Mouse (Mus musculus) hematopoietic stem cell, adult 5-6 weeks (primary cell): ENCODE results near the gene Zar1l. TPM values are rescaled to one million over a fixed set of nuclear protein-coding genes. Genes with fewer than 3 reads are reported as not detected.

Source experiments
- ATAC-seq, 2 experiments: fragments of 125-278 bp in 1 of 2; replicated peaks in 1 of 2; 2 replicates each; pipeline ENCODE4 v1.8.0; 2016 to 2017; ENCODE audit warnings: inconsistent platforms in 2 of 2, mild to moderate bottlenecking in 2 of 2, moderate number of reproducible peaks in 2 of 2, low read depth in 1 of 2, moderate TSS enrichment in 1 of 2; ENCODE audit not compliant: low FRiP score in 2 of 2, poor library complexity in 2 of 2, severe bottlenecking in 2 of 2, insufficient read depth in 1 of 2, low TSS enrichment in 1 of 2
- total RNA-seq: library from RNA; stranded (forward); fragments of 172-1452, 232-1000 nt; gene quantifications from 2 replicates; pipeline ENCODE4 v1.2.3, GENCODE M21; 2017

The Zar1l gene
- not detected in 2 replicates for total RNA-seq

DNA sequence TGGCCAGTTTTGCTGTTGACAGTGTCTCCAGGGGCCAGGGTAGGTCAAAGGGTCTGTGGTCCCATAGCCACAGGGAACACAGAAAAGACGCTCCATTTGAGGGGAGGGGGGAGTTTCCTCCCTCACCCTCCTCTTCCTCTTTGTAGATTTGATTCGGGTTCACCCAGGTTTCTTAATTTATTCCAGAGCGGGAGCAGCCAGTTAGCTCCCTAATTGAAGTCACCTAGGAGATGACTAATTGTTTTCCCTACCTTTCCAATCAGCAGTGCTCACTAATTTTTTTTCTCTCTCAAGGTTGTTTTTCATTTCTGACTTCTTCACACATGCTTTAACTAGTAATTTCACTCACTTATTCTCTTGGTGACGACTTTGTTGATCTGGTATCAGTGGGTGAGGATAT is at the start of gene Zar1l:
Zar1l (minus strand) TSS at position 101 of the 400 bp plus-strand sequence.
- ATAC-seq, result no peak

DNA sequence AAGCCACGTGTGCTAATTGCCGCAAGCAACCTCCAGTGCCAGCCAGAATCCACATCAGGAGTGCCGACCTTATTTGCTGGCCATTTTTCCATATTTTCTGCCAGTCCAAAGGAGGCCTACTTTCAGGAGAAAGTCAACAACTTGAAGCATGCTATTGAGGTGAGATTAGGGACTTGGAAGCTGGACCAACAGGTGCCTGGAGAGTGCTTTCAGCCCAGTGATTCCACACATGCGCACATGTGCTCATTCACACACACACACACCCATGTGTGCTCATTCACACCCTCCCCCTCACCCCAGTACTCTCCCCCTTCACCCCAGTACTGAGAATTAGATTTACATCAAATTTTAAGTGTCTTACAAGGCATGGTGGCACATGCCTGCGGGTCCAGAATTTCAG is 49.0 kb upstream of the Zar1l start:
- ATAC-seq, result no peak

DNA sequence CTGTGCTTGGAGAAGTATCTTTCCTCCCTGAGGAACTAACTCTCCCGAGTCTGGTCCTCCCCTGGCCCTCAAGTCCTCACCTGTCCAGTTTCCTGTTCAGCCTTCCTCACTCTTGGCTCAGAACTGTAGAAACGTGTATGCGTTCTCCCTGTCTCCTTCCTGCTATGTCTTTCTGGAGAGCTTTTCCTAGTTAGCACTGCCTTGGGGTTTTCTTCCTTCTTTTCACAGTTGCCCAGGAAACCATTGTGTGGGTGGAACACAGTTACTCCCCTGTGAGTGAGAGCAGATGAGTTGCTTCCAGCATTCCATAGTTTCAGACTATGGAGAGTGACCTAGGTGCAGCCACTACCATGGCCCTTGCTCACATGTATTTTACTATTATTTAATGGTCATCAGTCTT is 48.3 kb upstream of the Zar1l start:
- no peak for ATAC-seq

DNA sequence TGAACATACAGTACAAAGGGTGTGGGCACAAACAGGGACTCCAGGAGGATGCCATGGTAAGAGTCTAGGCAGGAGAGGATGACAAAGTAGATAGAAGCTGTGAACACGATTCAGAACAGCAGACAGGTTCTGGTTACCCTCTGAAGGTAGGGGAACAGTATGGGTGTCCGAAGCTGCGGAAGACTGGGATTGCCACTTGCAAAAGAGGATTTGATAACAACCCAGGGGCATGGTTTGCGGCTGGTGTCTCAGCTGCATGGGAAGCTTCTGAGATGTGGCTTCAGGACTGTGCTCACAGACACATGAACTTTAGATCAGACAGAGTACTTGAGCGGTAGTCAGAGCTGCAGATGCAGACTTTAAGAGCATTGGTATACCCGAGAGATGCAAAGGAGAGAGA is 46.5 kb upstream of the Zar1l start:
- no peak for ATAC-seq

DNA sequence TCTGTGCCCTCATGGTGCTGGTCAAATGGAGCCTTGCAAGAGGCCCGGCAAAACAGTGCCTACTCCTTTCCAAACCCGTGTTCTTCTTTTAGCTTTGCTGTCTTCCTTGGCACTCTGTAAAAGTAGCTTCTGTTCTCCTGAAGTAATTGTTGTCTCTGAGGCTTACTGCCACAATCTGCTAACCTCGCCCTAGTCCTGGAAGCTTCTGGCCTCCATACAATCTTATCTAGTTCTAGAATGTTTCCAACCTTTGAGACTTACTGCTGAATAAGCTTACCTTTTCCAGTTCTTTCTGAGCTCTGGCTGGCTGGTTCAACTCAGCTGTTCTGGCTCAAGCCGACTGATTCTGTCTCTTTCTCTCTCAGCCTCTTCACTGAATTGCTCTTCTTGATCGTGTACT is 43.8 kb upstream of the Zar1l start:
- no peak for ATAC-seq

DNA sequence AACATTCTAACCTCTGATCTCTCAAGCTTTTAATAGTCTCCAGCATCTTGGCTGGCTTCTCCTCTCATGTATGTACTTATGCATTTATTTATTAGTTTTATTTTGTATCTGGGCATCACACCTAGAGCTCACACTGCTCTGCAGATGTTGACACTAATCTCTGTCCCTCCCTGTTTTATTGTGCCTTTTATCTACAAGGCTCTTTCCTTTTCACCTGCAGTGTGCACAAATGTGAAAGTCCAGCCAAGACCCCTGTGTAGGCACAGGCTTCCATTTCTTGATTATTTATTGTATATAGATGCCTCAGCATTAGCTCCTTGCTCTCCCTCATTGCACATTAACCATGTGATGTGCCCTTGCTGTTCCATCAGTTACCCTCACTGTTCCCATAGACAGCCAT is 43.4 kb upstream of the Zar1l start:
- no peak for ATAC-seq

DNA sequence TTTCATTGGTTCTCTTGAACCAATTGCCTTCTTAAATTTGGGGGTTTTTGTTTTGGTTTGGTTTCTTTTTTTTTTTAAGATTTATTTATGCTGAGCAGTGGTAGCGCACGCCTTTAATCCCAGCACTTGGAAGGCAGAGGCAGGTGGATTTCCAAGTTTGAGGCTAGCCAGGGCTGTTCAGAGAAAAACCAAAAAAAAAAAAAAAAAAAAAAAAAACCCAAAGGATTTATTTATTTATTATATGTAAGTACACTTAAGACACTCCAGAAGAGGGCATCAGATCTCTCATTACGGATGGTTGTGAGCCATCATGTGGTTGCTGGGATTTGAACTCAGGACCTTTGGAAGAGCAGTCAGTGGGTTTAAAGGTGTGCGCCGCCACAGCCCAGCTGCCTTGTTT is 42.9 kb upstream of the Zar1l start:
- no peak for ATAC-seq

DNA sequence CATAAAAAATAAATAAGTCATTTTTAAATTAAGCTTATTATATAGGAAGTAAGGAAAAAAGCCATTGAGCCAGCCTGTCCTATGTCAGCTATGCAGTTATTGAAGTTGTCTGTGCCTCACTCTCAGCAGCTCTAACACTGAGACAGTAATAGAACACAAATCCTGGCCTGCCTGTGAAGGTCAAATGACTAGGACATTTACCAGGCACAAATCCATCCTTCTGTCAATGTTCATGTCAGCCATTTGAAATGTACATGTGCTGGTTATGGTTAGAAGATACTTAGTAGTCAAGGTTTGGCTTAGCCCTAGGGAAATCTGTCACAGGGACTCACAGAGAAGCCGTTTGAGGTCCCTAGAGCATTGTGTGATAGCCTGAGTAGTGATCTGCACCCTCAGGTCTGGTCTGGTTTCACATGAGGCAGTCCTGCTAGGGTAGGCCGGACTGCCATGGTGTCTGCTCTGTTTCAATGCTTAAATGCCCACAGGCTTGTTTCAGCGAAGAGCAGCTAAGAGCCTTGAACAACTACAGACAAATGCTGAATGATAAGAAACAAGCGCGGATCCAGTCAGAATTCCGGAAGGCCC is 41.6 kb upstream of the Zar1l start:
- ATAC-seq, result no peak

DNA sequence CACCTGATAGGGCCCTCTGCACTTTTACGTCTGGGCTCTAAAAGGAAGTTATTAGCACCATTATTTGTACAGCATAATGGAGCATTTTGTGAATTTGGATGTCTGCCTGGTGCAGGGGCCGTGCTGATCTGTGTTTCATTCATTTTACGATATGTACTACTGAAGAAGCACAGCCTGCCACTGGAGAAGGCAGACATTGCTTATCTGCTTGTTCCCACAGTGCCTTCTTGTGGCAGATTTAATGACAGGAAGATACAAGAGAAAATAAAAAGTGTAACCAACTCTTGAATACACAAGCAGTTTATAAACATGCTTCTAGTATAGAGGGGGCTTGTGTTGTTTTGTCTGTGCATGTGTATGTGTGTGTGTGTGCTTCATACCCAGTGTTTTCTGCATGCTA is 33.7 kb upstream of the Zar1l start:
- no peak for ATAC-seq

DNA sequence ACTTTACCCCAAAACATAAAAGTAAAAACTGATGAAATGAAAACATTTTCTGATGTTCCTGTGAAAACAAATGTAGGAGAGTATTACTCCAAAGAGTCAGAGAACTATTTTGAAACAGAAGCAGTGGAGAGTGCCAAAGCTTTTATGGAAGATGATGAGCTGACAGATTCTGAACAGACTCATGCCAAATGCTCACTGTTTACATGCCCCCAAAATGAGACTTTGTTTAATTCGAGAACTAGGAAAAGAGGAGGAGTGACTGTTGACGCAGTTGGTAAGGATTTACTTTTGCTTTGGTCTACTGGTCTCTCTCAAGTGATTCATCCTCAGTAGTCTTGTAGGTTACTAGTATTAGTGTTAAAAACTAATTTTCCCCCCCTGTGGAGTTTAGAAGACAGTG is 25.2 kb upstream of the Zar1l start:
- no peak for ATAC-seq

DNA sequence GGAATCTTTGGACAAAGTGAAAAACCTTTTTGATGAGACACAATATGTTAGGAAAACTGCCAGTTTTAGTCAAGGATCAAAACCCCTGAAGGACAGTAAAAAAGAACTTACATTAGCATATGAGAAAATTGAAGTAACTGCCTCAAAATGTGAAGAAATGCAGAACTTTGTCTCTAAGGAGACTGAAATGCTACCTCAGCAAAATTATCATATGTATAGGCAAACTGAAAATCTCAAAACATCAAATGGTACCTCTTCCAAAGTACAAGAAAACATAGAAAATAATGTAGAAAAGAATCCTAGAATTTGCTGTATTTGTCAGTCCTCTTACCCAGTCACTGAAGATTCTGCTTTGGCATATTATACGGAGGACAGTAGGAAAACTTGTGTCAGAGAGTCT is 23.3 kb upstream of the Zar1l start:
- ATAC-seq, result no peak

DNA sequence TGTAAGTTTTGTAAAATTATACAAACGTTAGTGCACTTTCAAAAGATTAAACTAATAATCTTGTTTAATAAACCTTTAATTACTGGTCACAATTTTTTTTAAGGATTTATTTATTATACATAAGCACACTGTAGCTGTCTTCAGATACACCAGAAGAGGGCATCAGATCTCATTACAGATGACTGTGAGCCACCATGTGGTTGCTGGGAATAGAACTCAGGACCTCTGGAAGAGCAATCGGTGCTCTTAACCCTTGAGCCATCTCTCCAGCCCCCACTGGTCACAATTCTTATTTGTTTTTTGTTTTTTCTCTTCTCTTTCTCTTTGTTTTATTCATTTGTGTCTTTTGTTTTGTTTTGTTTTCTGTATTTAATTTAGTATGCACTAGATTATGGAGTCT is 7.3 kb upstream of the Zar1l start:
- ATAC-seq, result no peak

DNA sequence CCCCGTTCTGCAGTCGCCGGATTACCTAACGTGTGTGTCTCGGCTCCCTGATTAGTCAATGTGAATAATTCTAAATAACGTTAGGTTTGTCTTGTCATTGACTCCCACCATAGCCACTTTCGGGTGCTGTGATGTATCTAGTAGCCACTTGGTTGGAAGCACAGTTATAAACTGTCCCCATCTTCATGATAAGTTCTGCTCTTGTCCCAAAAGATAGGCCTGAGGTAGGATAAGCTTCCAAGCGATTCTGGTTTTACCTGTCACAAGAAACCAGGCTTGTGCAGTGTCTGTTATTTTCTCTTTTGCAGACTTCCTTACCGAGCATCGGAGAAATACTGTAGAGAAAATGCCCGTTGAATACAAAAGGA is 4.9 kb upstream of the Zar1l start:
- ATAC-seq, result peak in 1 of 2 experiments; percentile 8; a peak in 1 of 4 replicates

DNA sequence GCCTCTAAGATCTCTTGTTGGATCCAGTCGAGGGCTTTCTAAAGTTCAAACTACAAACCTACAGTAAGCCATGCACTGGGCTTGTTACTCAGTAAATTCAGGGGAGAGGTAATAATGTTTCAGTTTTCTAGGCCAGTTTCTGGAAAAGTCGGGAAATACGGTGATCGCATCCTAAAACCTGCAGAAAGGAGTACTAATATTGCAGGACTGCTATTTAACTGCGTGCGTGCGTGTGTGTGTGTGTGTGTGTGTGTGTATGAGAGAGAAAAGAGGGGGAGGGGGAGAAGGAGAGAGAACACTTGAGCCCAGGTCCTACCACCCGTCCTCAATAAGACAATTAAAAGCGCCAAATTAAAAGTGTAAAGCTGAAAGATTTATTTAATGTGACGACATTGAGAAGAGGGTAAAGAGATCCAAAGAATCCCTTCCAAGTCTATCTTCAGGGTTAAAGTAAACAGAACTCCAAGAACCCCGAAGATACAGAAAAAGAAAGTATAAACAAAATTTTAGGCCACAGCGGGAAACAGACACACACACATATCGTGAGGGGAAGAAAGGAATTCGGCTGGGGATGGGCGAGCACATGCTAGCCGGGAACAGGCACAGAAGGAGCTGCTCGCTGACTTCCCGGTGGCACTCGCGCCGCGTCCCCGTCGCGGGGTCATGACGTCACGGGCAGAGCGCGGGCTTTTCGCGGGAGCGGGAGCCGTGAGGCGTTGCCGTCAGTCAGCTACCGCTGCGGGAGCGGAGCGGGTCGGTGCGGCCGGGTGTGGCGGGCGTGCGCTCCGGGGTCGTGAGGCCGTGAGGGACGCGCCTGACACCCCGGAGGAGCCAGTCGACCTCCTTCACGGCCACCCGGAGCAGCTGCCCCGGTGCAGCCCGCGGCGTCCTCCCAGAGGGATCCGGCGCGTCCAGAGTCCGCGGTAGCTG is 4.2 kb upstream of the Zar1l start, which contains the start of gene Brca2:
Brca2 (plus strand) TSS at position 694 of the 930 bp plus-strand sequence.
- peak; percentile 88 to 91 for ATAC-seq

DNA sequence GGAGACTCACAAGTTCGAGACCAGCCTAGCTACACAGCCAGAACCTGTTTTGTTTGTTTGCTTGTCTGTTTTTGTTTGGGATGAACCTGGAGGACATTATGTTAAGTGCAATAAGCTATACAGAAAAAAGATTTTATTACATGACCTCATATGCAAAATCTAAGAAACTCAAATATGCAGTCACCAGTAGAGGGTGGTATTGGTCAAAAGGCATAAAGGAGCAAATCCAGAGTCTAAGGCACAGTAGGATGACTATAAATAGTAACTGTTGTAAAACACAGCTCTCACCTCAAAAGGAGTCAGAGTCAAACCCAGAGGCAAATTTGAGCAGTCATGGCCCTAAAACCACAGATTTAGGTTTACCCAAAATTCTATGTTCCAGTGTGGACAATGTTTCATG is 1.6 kb upstream of the Zar1l start:
- ATAC-seq, result peak; percentile 52 to 55

DNA sequence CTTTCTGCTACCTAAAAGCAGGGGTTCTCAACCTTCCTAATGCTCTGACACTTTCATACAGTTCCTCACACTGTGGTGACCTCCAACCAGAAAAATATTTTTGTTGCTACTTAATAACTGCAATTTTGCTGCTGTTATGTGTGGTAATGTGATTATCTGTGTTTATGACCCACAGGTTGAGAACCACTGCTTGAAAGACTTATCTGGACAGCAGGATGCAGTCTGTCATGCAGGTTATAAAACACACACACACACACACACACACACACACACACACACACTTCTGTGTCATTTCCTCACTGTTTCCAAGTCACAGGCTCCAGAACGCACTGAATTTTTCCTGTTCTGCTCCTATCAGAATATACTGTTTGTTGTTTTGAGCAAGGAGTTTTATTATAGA is 3.9 kb downstream of the Zar1l start:
- ATAC-seq, result no peak

DNA sequence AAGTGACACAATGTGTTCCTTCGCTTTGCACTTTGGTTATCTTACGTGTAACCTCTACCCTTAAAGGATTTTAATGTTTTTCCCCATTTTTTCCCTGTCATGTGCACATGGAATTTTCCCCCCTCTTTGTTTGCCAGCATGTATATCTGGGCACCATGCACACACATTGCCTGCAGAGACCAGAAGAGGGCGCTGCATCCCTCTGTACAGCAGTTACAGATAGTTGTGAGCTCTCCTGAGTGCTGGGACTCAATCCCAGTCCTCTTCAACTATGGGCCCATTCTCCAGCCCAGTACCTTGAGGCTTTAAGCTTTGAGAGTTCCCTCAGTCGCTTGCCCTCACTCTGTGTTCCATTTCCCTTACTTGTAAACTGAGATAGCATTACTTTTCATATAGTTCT is 4.7 kb downstream of the Zar1l start:
- ATAC-seq, result no peak

DNA sequence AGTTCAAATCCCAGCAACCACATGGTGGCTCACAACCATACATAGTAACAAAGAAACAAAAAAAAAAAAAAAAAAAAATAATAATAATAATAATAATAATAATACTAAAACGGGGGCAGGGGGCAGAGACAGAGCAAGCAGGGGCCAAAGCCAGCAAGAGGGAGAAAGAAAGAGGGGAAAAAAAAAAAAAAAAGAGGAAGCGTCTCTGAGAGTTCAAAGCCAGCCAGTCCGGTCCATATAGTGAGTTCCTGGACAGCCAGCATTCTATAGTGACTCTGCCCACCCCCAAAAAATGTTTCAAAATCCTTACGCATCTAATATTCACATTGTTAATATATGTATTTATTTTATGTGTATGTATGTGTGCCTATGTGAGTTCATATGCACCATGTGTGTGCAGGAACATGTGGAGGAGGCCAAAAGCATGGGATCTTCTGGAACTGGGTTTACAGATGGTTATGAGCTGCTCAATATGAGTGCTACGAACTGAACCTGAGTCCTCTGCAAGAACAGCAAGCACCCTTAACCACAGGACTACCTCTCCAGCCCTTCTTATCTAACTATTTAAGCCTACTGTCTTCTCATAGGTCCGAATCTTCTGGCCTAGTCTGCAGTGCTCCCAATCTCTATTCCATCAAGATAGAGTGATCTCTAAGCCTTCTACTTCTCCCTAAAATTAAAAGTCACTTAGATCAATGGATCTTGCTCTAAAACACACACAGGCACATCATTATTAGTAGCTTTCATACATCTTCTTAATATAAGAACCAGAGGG is 7.3 kb downstream of the Zar1l start:
- ATAC-seq, result no peak
